Mouse (Mus musculus) Patski (cell line): ENCODE results near the gene Tspo2. TPM values are rescaled to one million over a fixed set of nuclear protein-coding genes. Genes with fewer than 3 reads are reported as not detected.

Experiments used
- ATAC-seq: fragments of 100-300 bp; one replicate; pipeline ENCODE4 v1.8.0; 2021
- CTCF ChIA-PET: fragments of 350-600 bp; sonication (Branson Sonifier 250); formaldehyde crosslinking; loops from one replicate; lab custom pipeline; 2022; ENCODE audit warnings: inconsistent platforms; lab: Charles Lee
- POLR2A ChIA-PET: fragments of 350-600 bp; sonication (Branson Sonifier 250); formaldehyde crosslinking; loops from one replicate; lab custom pipeline; 2022; ENCODE audit warnings: antibody characterized with exemption, inconsistent platforms; lab: Charles Lee
- DNase-seq: peaks from one replicate; pipeline ENCODE4 v3.0.0-alpha.2; 2011; ENCODE audit warnings: low read depth, low spot score
- H3K27me3 ChIP-seq: fragments of 371-371 bp; one replicate; pipeline ENCODE4 v1.5.1; 2021
- CTCF ChIP-seq: fragments of 100-300 bp; IDR thresholded peaks from one replicate; pipeline ENCODE4 v1.5.1; 2021
- in situ Hi-C: fragments of 300-500 bp; cut with MboI; formaldehyde crosslinking; loops from 3 replicates; pipeline ENCODE4 v1.11.1; 2018; ENCODE audit warnings: low pct_unique_long_range_greater_than_20kb, mixed read lengths
- polyA plus RNA-seq: library from polyadenylated mRNA; unstranded; gene quantifications from one replicate; pipeline ENCODE4 v1.2.3, GENCODE M21; 2021

The Tspo2 gene
- polyA plus RNA-seq, 1 experiment from 2014 or later = 0.06 TPM

DNA sequence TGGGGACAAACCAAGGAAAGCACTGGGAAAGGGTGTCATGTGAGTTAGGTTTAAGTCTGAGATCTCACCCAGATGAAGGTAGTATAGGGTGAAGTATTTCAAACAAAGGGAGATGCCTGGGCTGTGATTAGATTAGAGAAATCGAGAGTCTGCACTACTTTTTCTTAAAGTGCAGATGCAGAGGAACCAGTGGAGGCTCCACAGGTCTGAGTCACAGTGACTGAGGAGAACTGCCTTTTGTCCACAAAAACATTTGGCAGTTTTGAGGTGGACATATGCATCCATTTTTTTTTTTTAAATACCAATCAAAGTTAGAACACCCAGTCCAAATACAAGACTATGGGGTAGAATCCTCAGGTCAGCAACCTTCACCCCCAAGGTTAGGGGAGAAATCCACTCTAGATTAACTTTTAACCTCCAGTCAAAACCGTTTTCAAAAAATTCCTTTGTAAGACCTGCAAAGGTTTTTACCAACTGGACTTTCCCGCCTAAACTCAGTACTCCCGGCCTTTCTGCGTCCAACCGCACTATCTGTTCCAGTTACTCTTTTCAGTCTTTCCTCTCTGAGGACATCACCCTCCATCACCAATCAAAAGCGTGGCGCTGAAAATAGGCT lies 43.3 kb downstream of the Tspo2 start:
- in situ Hi-C loops = loop anchor here (10.0 kb wide), 1 partner anchor 133 kb away; no protein-coding TSS in a partner anchor
- ATAC-seq = no peak

DNA sequence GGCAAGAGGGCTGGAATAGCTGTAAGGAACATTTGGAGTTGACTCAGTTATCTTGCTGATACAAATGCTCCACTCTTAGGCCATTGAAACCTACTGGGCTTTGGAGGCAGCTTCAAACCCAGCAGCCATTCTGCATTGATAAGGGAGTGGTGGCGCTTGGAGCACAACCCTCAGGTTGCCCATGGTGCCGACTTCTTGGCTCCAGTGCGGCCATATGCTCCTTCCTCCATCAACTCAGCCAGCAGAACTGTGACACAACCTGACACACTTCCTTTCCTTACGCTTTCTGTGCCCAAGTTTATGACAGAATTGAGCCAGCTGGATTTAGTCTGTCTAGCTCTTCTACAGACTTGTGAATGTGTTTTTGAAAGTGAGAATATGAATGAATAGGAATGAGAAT lies 44.2 kb downstream of the Tspo2 start:
- DNase-seq = no peak
- no peak for ATAC-seq
- ChIA-PET CTCF (no interaction called here), POLR2A (no interaction called here)
- TF ChIP-seq CTCF = no peak
- in situ Hi-C loops = loop anchor here (10.0 kb wide), 1 partner anchor 132 kb away; no protein-coding TSS in a partner anchor
- no peaks in the 10 kb centered on the region for H3K27me3 ChIP-seq

More for the DNA sequence above, 43.3 kb downstream of the Tspo2 start:
- no peak for TF ChIP-seq CTCF
- ChIA-PET POLR2A (no interaction called here), CTCF (no interaction called here)
- no peaks in the 10 kb centered on the region for H3K27me3 ChIP-seq
- DNase-seq = no peak

DNA sequence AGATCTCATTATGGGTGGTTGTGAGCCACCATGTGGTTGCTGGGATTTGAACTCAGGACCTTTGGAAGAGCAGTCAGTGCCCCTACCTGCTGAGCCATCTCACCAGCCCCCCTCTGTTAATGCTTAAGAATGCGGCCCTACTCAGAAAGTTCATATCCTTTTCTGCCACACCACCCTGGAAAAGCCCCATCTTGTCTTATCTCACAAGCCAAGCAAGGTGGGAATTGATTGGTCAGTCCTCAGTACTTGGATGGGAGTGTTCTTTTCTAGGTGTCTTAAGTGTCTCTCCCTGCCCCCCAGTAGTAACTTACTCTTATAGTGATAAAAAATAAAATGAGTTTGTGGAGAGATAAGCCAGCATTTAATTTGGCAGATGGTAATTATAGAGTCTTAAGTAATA lies 46.6 kb downstream of the Tspo2 start:
- in situ Hi-C loops = loop anchor here (10.0 kb wide), 1 partner anchor 130 kb away; no protein-coding TSS in a partner anchor
- H3K27me3 ChIP-seq = no peaks in the 10 kb centered on the region
- DNase-seq = no peak
- no peak for ATAC-seq
- CTCF ChIA-PET = no interaction called here
- no peak for TF ChIP-seq CTCF
- POLR2A ChIA-PET = interaction anchor here (0.7 kb wide), 1 partner anchor 790 kb away, joined by 3 read pairs; no protein-coding TSS in a partner anchor

DNA sequence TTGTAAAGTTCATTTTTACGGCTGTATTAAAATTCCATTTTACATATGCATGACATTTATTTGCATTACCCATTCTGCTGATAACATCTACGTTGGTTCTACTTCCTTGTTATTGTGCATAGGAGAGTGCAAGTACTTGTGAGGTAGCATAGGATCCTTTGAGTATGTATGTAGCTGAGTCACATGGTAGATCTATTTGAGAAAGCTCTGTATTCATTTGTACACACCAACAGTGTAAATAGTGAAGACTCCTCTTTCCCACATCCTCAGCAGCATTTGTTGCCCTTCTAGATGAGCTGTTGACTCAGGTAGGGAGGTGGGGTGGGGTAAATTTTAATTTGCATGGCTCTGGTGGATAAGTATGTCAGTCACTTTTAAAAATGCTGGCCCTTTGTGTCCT lies 47.5 kb downstream of the Tspo2 start:
- in situ Hi-C loops = loop anchor here (10.0 kb wide), 1 partner anchor 129 kb away; no protein-coding TSS in a partner anchor
- no peak for TF ChIP-seq CTCF
- CTCF ChIA-PET = no interaction called here

DNA sequence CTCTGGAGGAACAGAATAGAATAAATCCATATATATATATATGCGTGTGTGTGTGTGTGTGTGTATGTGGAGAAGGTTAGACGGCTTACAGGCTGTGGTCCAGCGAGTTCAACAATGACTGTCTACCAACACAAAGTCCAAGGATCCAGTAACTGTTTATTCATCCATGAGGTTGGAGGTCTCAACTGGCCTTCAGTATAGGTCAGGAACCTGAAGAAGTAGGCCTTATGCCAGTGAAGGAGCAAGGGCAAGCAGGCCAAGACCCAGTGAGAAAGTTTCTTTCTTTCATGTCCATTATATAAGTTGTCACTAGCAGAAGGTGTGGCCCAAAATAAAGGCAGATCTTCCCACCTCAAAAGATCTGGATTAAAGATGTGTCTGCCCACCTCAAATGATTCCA lies 48.6 kb downstream of the Tspo2 start:
- POLR2A ChIA-PET = no interaction called here
- no peaks in the 10 kb centered on the region for H3K27me3 ChIP-seq
- ATAC-seq = no peak
- CTCF ChIA-PET = no interaction called here
- no peak for TF ChIP-seq CTCF
- no peak for DNase-seq
- in situ Hi-C loops = loop anchor here (10.0 kb wide), 1 partner anchor 128 kb away; no protein-coding TSS in a partner anchor

More for the DNA sequence above, 47.5 kb downstream of the Tspo2 start:
- ATAC-seq = no peak
- POLR2A ChIA-PET = no interaction called here
- no peaks in the 10 kb centered on the region for H3K27me3 ChIP-seq
- no peak for DNase-seq

DNA sequence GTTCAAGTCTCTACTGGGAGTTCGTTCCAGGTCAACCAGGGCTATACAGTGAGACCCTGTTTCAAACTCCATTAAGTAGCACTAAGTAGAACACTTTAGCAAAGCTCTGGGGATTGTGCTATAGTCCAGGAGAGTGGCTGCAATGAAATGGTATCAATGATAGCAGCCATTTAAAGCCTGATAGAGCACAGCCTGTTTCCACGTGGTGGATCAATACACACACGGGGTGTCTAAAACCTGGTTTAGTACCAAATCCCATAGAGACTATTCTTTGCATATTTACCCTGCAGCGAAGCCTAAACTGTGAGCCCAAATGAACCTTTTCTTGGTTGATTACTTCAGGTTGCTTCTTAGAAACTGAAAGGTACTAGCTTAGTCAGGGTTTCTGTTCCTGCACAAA lies 49.6 kb downstream of the Tspo2 start:
- POLR2A ChIA-PET = no interaction called here
- DNase-seq = no peak
- TF ChIP-seq CTCF = no peak
- in situ Hi-C loops = loop anchor here (10.0 kb wide), 1 partner anchor 127 kb away; no protein-coding TSS in a partner anchor
- H3K27me3 ChIP-seq = no peaks in the 10 kb centered on the region
- CTCF ChIA-PET = no interaction called here
- no peak for ATAC-seq

Other genes starting within 250 kb of the Tspo2 start
- gene Trem1, start 218.8 kb downstream of the Tspo2 start, polyA plus RNA-seq = not detected
- gene Trem3, start 203.7 kb downstream of the Tspo2 start, polyA plus RNA-seq = 0.06 TPM
- not detected for gene Treml4, start 187.2 kb downstream of the Tspo2 start, polyA plus RNA-seq
- not detected for gene Treml2, start 152.0 kb downstream of the Tspo2 start, polyA plus RNA-seq
- gene B430306N03Rik, start 135.4 kb downstream of the Tspo2 start, polyA plus RNA-seq = 0.03 TPM
- gene Trem2, start 105.1 kb downstream of the Tspo2 start, polyA plus RNA-seq = 0.45 TPM
- not detected for gene Treml1, start 91.6 kb downstream of the Tspo2 start, polyA plus RNA-seq
- gene Nfya, start 41.6 kb downstream of the Tspo2 start, polyA plus RNA-seq = 57.3 TPM
- gene Oard1, start 41.5 kb downstream of the Tspo2 start, polyA plus RNA-seq = 37.7 TPM
- gene Apobec2, start 18.6 kb downstream of the Tspo2 start, polyA plus RNA-seq = 0.10 TPM
- 0.05 TPM for gene Unc5cl, start 3.4 kb upstream of the Tspo2 start, polyA plus RNA-seq